Mouse (Mus musculus) testis, adult 2 months (tissue): ENCODE data around the gene Abcc1.

Experiments
- CTCF ChIP-seq: fragments of 200-500 bp; IDR thresholded peaks from 2 replicates; pipeline ENCODE4 v1.5.1; 2012; ENCODE audit warnings: low read depth, mild to moderate bottlenecking, inconsistent platforms, low read length, moderate library complexity; ENCODE audit not compliant: control insufficient read depth, insufficient read depth, insufficient replicate concordance
- POLR2A ChIP-seq: fragments of 200-500 bp; IDR thresholded peaks from 2 replicates; pipeline ENCODE4 v1.6.1; 2012; ENCODE audit warnings: low read depth, mild to moderate bottlenecking, inconsistent platforms, low read length, moderate library complexity; ENCODE audit not compliant: control insufficient read depth

GRCm38 (mm10) chr16:14351571-14351970 lies 9.8 kb upstream of the Abcc1 start:
- TF ChIP-seq CTCF: no peak
- TF ChIP-seq POLR2A: no peak
